Mouse (Mus musculus) heart, adult 2 months (tissue): ENCODE measurements around the gene Cnot10.

Experiments used
- CTCF ChIP-seq: fragments of 200-600 bp; IDR thresholded peaks from 2 replicates; pipeline ENCODE4 v1.8.1; 2022; ENCODE audit warnings: antibody characterized with exemption, mild to moderate bottlenecking, moderate library complexity
- POLR2A ChIP-seq: fragments of 200-500 bp; IDR thresholded peaks from 2 replicates; pipeline ENCODE4 v1.6.1; 2011; ENCODE audit warnings: mild to moderate bottlenecking, low read depth, low read length, control low read depth; ENCODE audit not compliant: insufficient read depth

GRCm38 (mm10) chr9:114624178-114624577, 15.8 kb downstream of the Cnot10 start:
- TF ChIP-seq CTCF (no peak), POLR2A (no peak)
